Mouse (Mus musculus): Measurements from ENCODE around the gene Tedc2.

Gene Tedc2

GRCm38 (mm10) chr17:24211631-24212440 lies 8.8 kb downstream of the Tedc2 start:
- peak; percentile 86 to 87 for DNase-seq

- DNase-seq: no peak
These were observed 10.1 kb downstream of the Tedc2 start for GRCm38 (mm10) chr17:24210591-24210990.

DNA sequence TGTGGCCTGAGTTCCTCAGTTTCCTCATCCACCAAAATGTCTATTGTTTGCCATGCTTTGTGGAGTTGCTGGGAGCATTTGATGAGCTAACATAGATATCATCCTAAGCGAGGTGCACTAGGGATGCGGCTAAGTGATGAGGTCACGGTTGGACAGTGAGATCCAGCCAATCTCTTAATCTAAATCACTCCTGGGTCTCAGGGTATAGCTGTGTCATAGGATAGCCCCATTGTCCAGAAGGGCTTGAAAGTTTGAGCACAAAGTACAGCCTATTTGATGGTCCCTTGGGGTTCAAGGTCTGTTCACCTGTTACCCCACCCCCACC lies 10.8 kb downstream of the Tedc2 start:
- no peak for DNase-seq

DNA sequence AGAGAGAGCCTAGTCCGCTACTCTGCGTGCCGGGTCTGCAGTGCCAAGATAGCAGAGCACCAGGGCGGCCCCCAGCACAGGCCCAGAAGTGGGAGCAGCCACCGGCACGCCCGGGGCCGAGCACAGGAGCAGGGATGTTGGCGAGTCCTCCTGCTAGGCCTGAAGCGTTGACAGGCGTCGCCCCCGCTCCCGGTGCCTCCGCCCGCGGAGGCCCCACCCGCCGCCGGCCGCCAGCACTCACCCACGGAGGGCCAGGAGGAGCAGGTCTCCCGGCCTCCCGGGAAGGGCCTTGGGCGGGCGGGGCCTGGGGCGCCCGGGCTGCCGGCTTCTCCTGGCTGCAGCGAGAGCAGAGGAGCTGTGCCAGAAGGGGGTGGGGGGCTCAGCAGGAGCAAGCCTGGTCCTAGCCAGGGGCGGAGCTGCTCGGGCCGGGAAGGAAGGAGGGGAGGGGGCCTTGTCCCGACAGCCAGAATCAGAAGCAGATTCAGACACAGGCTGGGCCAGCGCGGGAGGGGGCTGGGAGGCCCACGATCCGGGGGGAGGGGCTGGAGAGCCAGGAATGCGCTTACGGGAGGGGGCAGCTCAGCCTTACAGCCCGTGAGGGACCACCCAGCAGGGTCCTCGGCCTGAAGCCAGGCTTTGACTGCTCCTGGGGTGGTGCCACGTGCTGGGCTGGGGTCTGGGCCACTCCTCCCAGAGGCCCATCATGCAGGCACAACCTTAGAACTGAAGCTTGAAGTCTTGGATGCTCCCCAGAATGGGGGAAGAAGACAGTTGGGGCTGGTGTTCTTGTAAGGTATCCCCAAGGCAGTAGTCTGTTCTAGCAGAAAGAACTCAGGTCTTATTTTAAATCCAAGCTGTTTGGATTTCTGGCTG lies 11.4 kb downstream of the Tedc2 start, which contains the start of gene Ntn3:
Gene Ntn3, minus strand, starts transcription at position 489 of the 873 bp plus-strand sequence.
- DNase-seq: peak; percentile 58 to 67

- peak; percentile 57 to 63 for DNase-seq
These were observed 12.0 kb downstream of the Tedc2 start for GRCm38 (mm10) chr17:24208641-24209042.

DNA sequence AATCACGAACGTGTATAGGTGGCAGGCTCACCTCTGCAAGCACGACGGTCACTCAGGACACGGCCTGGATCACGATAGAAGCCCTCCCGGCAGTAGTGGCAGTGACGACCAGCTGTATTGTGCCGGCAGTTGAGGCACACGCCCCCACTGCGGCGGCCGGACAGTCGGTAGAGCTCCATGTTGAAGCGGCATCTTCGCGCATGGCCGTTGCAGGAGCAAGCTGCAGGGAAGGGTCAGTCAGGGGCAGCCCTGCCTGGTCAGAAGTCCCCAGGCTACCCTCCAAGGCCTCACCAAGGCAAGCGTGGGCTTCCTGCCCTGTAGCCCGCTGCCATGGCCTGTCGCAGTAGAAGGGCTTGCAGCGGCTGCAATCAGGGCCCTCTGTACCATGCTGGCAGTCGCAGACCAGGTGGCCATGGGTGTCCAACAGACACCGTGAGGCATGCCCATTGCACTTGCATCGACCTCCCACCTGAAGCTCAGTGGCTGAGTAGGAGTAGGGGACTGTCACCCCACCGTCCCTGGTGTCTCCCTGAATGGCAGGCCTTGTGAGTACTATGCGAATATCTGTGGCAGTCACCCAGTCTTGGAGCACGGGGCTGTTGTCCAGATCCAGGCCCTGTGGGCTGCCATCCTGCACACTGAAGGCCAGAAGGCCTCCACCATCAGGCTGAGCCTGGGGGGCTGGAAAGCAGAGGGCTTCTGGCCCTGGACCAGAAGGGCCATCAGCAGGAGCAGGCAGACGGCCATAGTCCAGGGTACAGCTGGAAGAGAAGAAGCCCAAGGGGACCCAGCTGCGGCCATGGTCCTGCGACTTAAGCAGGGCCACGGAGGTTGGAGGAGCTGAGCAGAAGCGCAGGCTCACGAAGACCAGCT lies 12.6 kb downstream of the Tedc2 start:
- DNase-seq: peak in 1 of 2 experiments; percentile 61

- peak; percentile 62 to 65 for DNase-seq
These were observed 13.9 kb downstream of the Tedc2 start for GRCm38 (mm10) chr17:24206451-24207351.

GRCm38 (mm10) chr17:24205908-24206361 lies 14.7 kb downstream of the Tedc2 start:
- peak; percentile 42 to 43 for DNase-seq

GRCm38 (mm10) chr17:24205284-24205888 lies 15.3 kb downstream of the Tedc2 start, which contains the start of gene Tbc1d24:
Tbc1d24 (minus strand) TSS chr17:24205562.
- DNase-seq: peak; percentile 96 to 98

DNA sequence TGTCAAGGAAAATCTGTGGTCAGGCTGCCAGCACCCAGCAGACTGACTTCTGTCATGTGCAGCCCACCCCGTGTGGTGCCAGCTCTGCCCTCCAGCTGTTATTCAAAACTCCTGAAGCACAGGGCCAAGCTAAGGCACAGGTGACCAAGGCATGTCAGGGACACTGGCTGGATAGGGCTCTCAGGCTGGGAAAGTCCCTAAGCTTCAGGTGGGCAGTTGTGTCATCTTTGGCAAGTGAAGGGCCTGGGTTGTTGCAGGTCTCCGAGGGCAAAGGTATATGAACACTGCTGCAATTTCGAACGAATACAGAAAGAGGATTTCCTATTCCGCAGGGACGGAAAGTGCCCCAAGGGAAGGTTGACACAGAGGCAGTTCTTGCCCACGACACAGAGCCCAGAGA lies 15.8 kb downstream of the Tedc2 start:
- DNase-seq: peak in 1 of 2 experiments; percentile 46

- DNase-seq: no peak
These were observed 16.8 kb downstream of the Tedc2 start for GRCm38 (mm10) chr17:24203611-24204534.

DNA sequence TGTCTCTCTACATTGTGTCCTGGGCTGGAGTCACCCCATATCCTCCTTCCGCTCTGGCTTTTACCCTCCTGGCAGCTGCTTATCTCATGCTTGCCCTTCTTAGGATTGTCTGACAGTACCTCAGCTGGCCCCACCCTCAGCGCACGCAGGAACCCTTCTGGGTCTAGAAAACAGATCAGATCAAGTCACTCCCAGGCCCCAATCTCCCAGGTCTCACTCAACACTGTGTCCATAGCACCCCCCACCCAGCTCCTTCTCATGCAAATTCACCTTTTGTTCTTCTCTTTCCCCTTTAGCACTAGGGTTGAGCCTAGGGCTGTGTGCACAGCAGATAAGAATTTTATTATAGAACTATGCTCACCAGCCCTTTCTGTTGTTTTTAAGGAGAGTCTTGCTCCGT lies 17.6 kb downstream of the Tedc2 start:
- DNase-seq: no peak

GRCm38 (mm10) chr17:24201092-24201491 lies 19.6 kb downstream of the Tedc2 start:
- DNase-seq: no peak

DNA sequence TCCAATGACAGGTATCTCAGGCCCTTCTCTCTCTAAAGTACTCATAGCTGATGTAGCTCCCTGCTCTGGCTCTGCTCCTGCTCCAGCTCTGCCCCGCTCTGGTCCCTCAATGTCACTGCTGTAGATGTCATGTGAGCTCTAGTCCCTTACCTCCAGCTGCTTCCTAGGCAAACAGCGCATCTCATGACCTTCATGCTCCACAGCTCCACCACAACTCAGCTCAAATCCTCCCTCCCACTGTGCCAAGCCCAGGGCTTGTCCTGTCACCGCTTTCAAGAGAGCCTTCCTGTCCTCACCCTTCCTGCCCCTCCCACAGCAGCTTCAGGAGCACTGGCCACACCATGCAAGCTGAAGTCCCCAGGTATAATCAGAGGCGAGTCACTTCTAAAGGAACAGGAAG lies 20.9 kb downstream of the Tedc2 start:
- peak in 1 of 2 experiments; percentile 41 for DNase-seq

- peak; percentile 46 to 59 for DNase-seq
These were observed 21.4 kb downstream of the Tedc2 start for GRCm38 (mm10) chr17:24199252-24199651.

- DNase-seq: no peak
These were observed 23.4 kb downstream of the Tedc2 start for GRCm38 (mm10) chr17:24197032-24197824.

- DNase-seq: no peak
These were observed 25.3 kb downstream of the Tedc2 start for GRCm38 (mm10) chr17:24195349-24195748.

- DNase-seq: no peak
These were observed 26.9 kb downstream of the Tedc2 start for GRCm38 (mm10) chr17:24193769-24194168.

GRCm38 (mm10) chr17:24193268-24193667 lies 27.4 kb downstream of the Tedc2 start:
- peak in 1 of 2 experiments; percentile 1 for DNase-seq
